Mouse (Mus musculus): ENCODE measurements at regions not wholly inside any gene's neighbourhood (a gene's known extent, or its start where the extent isn't known, plus 50 kb on each side); places are given as distances from the start of the nearest gene placed in this dataset.

GRCm38 (mm10) chr17:81214844-81215243 lies 150.0 kb upstream of the Thumpd2 start:
- TF ChIP-seq CTCF (IDR thresholded peaks at IDR 0.05; ENCODE audit: low read depth, low read length) (no peak), POLR2A (IDR thresholded peaks at IDR 0.05; ENCODE audit: extremely low read depth, insufficient read depth, low read length) (no peak)
